Mouse (Mus musculus) thymus, postnatal 4 days (tissue): ENCODE results near the gene Clpb.
A peak's percentile ranks its signal among the peaks of the same experiment; 100 is the strongest.

Experiments
- DNase-seq: peaks from one replicate; pipeline ENCODE4 v3.0.0; 2021

Clpb gene

DNA sequence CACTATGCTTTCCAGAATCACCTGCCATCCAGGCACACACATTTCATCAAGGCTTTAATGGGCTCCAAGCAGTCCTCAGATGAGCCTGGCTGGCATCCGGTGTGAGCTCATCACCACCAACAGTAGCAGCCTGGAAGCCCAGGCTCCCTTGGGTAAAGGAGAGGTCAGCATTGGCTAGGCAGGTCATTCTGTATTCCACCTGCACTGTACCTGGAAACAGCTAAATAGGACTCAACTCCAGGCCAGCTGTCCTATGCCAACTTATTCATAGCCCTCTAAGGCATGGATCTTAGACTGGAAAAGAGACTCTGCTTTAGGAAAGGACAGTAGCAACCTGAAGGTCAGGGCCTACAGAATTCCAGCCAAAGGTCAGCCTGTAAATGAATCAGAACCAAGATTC lies 68.7 kb downstream of the Clpb start:
- DNase-seq, result no peak

DNA sequence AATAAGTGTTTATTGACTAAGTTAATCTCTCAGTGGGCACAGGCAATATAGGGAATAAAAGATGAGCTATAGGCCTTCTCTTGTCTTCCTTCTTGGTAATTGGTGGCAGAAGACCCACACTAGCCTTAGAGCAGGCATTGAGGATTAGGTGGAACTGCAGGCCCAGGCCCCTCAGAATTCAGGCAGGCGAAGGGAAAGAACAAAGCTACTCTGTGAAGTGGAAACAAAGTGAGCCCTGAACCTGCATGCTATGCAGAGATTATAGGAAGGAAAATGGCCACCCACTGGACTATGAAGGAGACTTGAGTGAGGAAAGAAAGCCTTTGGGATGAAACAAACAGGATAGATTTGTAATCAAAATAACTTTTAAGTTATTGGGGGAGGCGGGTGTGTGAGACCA lies 69.6 kb downstream of the Clpb start:
- no peak for DNase-seq

DNA sequence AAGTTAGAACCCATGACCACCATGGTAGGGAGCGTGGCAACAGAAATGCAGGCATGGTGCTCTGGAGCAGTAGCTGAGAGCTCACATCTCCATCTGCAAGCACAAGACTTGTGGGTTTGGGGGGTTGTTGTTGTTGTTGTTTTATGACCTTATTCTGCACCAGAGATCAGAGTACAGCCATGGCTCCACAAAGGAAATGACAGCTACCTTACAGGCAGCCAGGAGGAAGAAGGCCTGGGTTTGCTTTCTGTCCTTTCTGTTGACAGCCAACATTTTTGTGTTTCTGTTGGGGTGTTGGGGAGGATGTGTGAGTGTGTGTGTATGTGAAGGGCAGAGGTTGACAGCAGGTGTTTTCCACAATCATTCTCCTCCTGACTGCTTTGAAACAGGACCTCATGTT lies 71.9 kb downstream of the Clpb start:
- DNase-seq, result peak; percentile 34

DNA sequence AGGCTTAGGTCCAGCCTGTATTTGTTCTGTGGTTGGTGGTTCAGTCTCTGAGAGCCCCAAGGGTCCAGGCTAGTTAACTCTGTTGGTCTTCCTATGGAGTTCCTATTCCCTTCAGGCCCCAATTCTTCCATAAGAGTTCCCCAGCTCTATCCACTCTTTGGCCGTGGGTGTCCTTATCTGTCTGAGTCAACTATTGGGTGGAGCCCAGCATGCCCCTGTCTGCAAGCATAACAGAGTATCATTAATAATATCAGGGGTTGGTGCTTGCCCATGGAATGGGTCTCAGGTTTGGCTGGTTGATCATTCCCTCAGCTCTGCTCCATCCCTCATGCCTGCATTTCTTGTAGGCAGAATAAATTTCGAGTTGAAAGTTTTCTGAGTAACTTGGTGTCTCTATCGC lies 74.3 kb downstream of the Clpb start:
- no peak for DNase-seq

DNA sequence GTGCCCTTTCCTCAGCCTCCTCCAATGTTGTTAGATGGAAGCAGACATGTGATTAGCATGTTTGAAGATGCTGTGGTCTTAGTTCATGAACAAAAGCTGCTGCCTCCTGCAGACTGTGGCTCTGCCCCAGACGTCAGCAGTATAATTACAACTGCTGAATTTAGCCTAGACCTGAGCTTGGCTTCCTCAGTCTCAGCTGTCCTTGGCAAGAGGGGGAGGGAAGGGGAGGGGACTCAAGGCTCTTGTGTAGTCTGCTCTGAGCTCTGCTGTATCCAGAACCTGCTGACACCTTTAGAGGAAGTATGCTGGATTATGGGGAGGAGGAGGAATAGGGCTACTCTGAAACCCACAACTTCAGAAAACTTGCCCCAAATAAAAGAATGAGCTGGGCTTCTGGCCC lies 76.2 kb downstream of the Clpb start:
- no peak for DNase-seq

DNA sequence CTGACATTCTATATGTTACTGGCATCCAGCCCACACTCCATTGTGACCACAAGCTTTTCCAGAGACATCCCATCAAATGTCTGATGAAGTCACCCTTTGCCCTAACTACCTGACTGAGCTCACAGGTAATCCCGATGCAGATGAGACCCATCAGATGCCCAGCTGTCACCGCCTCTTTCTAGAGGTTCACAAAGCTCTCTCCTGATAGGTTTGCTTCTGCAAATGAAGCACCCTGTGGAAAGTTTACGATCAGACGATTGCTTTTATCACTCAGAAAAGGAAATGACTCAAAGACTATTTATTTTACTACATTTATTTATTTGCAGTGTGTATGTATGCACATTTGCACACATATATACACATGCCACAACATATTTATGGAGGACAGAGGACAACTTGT lies 80.1 kb downstream of the Clpb start:
- no peak for DNase-seq

DNA sequence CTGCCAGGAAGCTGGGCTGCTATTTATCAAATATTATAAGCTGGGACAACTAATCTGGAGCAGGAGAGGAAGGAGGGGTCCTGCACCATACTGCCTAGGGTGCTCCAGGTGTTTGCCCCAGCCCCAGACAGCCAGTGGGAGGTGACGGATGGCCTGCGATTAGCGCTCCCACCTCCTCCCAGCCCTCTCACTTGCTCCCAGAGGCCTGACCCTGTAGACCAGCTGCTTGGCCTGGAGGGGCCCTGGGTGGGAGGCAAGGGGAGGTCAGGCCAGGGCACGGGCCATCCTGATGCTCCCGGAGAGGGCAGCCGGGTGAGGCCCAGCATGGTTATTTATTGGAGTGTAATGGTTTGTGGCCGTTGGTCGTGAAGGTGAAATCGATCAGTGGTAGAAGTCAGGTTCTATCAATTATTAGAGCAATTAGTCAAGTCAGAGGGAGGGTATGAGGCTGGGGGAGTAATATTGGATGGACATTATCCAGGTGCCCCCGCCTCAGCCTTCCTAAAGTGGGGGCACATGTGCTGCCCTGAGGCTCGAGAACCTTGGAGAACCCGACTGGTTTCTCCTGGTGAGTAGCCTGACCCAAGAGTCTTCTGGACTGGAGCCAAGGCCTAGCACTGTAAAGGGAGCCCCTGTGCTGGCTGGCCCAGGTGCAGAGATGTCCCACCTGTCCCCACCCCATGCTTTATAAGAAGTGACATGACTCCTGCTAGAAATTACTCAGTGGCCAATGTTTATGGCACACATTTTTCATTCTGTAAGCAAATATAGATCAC lies 83.3 kb downstream of the Clpb start:
- DNase-seq, result no peak

DNA sequence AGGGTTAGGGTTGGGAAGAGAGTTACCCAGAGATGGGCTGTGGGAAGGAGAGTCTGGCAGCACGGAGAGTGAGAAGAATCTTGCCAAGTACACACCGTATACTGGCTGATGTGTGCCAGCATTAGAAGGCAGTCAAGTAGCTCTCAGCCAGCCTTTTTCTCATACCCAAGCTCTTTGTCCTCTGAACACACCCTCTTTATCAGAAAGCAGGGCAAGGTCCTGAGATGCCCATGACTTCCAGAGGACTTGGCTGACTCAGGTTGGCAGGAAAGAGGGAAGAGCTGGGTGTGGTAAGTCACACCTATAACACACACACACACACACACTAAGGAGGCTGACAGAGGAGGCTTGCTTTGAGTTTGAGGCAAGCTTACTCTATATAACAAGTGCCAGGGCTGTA lies 86.8 kb downstream of the Clpb start:
- no peak for DNase-seq

DNA sequence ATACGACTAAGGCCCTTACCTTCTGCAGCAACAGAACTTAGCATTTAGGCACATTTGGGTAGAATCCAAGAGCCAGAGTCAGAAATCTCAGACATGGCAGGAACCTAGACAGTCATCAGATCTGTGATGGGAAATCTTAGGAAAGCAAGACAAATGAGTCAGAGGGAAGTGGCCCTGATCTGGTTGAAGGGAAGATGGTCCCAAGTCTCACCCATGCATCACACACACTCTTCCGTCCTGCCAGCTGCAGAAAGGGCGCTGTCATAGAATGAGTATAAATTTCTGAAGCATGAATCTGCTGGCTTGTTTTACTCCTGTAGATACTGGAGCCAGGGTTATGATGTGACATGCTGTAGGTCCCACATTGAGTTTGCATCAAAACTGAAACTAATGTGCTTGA lies 88.9 kb downstream of the Clpb start:
- no peak for DNase-seq

DNA sequence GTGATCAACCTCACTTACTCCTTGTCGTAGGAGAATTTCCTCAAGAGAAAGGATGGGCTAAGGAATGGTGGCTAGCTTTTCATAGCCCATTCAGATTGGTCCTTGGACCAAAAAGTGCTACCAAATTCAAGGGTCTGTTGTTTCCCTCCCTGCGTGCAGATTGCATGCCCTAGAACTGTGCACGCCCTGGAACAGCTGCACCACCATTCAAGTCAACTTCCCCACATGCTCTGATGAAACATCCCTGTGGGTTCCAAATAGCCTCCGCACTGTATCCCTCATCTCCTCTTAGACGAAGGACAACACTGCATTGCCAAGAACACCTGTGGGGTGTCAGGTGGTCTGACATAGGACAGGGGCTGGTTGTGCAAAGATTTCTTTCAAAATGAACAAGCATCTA lies 90.1 kb downstream of the Clpb start:
- DNase-seq, result no peak

DNA sequence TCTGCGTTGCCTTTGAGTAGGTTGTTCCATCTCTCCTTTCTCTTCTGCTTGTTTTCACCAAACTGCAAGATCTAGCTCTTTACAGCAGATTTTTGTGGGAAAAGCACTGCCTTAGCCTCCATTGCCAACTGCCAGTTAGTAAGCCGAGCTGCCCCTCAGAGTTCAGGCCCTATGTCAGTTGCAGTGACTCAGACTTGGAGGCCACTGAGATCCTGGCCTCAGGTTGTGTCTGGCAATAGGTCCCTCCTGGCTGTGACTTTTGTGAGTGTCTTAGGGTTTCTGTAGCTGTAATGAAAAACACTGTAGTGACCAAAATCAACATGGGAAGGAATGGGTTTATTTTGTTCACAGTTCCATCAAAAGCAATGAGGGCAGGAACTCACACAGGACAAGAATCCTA lies 91.0 kb downstream of the Clpb start:
- DNase-seq, result no peak

DNA sequence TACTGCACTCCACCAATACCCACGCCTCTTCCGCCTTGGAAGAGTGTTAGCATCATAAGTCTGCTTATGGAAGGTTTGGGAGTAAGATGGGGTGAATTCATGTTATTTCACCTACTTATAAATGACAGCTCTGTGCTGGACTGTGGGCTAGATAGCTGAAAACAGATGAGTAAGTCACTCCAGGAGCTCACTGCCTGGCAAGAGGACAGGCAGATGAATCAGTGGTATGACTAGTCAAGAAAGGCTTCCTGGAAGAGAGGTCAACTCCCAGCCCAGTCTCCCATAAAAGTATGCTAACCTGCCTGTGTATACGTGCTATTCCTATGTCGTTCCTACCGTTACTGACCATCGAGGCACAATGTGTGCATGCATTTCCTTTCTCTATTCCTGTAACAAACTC lies 91.9 kb downstream of the Clpb start:
- no peak for DNase-seq

DNA sequence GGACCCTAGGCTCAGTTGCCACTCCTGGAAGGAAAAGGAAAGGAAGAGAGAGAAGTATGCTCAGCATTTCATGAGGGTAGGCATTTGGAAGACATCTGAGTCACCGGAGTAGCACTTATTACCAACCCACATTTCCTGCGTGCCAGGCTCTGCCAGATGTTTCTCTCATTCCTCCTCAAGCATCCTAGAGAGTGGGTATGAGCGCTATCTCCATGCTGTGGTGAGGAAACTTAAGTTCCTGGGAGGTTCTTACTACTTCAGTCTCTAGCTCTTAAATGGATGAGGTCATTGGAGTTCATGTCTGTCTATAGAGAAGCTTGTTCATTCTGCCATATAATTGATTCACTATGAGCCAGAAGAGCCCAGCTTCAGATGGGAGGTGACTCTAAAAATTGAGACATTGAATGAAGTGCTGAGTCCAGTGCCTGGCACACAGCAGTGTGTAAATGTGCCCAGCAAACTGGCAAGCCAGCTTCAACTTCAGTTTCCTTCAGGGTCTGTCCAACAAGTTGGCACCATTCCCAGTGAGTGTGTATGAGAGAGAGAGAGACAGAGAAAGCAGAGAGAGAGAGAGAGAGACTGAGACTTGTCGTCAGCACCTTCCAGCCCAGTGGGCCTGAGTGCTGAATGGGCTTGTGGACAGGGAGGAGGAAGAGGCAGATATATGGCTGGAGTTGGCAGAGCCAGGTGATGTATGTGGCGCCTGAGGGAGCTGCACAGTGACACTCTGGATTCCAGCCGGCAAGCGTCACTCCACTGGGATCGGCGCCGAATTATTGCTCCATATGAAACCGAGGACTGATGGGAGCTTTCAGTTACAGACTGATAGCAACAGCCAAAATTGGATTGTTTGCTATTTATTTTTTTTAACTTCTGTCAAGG lies 98.7 kb downstream of the Clpb start:
- no peak for DNase-seq

DNA sequence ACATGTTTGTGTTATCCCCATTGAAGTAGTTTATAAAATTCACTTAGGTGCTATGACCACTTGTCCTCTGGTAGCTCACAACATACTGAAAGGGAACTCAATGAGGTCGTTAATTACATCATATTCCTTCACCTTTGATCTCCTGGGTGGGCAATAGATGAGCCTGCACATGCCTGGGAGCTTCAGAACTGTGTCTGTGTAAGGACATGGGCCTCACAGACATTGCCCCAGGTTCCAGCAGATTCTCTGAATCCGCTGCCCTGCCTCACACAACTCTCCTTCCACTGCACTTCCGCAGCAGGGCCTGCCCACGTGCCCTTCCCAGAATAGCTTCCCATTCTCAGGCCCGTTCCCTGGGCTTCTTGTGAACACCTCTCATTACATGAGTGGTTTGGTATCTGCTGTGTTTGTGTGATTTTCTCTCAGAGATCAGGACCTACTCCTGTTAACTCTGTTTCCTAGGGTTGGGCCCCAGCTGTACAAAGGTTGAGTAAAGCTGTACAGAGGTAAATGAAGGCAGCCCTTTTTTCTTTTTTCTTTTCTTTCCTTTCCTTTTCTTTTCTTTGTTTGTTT lies 104.0 kb downstream of the Clpb start:
- DNase-seq, result no peak

DNA sequence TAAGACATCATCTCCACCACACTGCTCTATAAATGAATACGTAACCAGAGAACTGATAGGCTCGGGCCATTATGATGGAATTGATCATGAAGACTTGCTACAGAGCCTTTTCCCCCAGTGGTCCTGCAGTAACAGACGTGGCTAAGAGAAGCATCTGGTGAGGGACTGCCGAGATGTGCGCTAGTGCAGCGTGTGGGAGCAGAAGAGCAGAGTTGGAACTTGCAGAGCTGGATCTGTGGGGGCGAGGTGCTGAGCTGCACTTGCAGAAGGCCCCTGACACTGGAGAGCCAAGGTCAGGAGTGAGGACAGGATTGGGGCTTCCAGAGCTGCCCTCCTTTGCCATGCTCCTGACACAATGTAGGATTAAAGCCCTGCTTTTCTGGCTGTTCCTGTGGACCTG lies 106.6 kb downstream of the Clpb start:
- DNase-seq, result no peak

DNA sequence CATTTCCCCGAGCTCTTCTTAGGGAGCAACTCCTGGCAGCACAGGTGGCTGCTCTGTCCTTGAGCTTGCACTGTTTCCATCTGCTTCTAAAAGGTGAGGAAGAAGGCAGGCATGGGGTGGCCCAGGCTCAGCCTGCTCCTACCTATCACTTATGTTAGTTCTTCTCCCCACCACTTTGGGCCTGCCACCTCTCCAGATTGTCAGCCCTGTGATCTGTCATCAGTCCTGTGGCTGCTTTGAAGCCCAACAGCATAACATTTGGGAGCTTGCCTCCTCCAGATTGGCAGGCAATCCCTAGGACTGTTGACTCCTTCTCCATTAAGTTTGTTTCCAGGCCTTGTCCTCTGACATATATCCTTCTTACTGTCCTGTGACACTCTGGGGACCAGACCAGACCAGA lies 108.2 kb downstream of the Clpb start:
- no peak for DNase-seq

DNA sequence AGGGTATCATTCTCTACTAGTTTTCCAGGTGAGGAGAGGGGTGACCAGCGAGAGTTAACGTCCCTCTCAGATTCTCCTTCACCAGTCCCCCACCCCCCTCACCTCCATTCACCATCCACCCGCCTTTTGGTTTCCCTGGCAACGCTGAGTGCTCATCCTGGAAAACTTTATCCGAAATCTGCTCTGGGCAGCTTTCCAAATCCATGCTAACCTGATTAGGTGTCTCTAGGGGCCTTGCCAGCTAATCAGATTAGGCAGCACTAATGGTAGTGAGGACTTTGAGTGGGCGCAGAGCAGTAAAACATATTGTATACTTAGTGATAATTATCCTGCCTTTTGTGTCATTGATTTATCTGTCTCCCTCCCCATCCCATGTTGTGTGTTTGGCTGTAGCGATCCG lies 109.3 kb downstream of the Clpb start:
- no peak for DNase-seq

DNA sequence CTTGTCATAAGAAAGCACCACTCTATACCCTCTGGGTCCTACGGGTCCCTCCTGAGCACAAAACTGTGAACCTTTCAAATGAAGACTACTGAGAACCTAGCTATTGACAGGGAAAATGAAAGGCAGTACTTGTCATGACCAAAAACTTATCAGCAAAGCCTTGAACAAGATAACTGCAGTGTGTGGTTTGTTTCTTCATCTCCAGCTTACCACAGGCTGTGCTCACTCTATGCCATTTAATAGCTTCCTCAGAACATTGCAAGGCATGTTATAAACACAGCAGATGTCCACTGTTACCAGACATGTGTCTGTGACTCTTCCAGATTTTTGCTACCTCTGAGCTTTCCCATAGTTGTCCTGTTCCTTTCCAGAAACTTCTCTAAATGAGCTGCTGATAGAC lies 113.6 kb downstream of the Clpb start:
- DNase-seq, result no peak

DNA sequence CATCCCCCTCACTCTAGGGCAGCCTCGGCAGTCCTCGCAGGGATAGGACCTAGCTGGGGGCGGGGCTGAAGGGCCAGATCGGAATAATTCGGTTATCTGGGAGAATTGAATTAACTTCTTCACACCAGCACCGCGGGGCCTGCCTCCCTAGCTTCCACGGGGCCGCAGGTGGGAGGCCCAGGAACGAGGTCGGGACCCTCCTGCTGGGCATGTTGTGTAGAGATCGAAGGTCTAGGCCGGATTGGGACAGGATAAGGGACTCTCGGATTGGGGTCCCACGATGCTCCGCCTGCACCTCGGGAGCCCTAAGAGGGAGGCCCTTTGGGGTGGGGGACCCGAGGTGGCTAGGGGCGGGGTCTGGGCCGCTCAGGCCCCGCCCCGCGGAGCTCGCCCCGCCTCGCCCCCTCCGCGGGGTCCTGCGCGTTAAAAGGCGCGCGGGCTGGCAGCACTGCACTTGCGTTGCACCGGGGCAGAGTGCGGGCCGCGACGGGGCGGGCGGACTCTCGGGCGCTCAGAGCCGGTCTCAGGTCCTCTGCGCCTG lies 154.5 kb downstream of the Clpb start, which contains the start of gene Phox2a:
Gene Phox2a, plus strand, starts transcription at position 453 of the 541 bp plus-strand sequence.
- no peak for DNase-seq

DNA sequence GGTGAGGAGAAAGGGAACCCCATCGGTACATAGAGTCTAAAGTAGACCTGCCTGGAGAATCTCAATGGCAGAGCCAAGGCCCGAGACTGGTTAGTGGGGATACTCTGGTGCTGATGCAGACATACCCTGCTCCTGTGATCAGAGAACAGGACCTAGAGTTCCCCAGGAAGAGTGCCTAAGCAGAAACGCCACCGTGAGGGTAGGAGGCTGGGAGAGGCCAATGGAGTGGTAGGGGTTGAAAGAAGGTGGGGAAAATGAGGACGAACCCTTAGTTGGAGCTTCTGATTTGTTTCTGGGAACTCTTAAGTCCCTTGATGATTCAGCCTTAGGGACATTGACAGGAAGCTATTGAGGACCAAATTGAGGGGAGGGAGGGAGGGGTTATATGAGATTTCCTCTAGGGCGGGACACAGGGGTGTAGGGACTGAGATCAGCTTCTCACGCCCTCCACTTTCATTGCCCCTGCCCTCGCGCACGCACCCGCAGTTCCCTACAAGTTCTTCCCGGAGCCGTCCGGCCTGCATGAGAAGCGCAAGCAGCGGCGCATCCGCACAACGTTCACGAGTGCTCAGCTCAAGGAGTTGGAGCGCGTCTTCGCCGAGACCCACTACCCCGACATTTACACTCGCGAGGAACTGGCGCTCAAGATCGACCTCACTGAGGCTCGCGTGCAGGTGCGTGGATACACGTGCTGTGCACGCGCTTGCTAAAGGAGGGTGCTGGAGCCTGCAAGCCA lies 157.0 kb downstream of the Clpb start:
- DNase-seq, result peak; percentile 46

DNA sequence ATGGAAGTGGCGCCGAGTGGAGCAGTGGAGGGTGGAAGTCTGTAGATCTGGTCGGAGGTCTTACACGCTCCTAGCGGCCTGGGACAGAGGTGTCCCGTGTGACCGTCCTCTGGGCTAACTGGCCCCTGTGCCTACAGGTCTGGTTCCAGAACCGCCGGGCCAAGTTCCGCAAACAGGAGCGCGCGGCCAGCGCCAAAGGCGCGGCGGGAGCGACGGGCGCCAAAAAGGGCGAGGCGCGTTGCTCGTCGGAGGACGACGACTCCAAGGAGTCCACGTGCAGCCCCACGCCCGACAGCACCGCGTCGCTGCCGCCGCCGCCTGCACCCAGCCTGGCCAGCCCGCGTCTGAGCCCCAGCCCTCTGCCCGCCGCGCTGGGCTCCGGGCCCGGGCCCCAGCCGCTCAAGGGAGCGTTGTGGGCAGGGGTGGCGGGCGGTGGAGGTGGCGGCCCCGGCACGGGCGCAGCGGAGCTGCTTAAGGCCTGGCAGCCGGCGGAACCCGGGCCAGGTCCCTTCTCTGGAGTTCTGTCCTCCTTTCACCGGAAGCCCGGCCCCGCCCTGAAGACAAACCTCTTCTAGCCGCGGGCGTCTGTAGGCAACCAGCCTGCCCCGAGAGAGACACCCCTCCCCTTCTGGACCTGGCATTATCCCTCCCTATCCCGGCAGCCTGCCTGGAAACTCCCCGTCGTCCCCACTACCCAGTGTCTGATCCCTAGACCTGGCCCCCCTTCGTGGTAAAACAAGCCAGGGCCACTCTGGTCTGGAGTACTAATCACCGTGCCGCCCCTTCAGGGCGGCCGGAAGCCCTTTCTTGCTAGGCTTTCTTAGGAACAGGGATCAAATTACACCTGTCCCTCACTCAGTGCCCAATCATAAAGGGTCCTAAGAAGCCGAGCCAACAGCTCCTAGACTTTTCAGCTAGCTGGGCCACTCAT lies 158.4 kb downstream of the Clpb start:
- peak; percentile 51 for DNase-seq
